Mouse (Mus musculus) limb, embryonic 10.5 days (tissue): ENCODE data around the gene Mfsd1. TPM values are rescaled to one million over a fixed set of nuclear protein-coding genes. Genes with fewer than 3 reads are reported as not detected.
A peak's percentile ranks its signal among the peaks of the same experiment; 100 is the strongest.

Experiments
- DNase-seq: peaks from one replicate; pipeline ENCODE4 v3.0.0-alpha.2; 2017; ENCODE audit warnings: low spot score
- H3K27ac ChIP-seq: fragments of 300-500 bp; sonication (generic); 2 replicates; pipeline ENCODE4 v1.5.1; 2016; ENCODE audit warnings: mild to moderate bottlenecking
- H3K27me3 ChIP-seq: fragments of 300-500 bp; sonication (generic); 2 replicates; pipeline ENCODE4 v1.6.1; 2016; ENCODE audit warnings: low read depth, mild to moderate bottlenecking; ENCODE audit not compliant: poor library complexity, severe bottlenecking
- H3K36me3 ChIP-seq: fragments of 300-500 bp; sonication (generic); 2 replicates; pipeline ENCODE4 v1.6.1; 2016; ENCODE audit warnings: mild to moderate bottlenecking, moderate library complexity
- H3K4me1 ChIP-seq: fragments of 300-500 bp; sonication (generic); 2 replicates; pipeline ENCODE4 v1.6.1; 2016
- H3K4me3 ChIP-seq: fragments of 300-500 bp; sonication (generic); 2 replicates; pipeline ENCODE4 v1.5.1; 2016; ENCODE audit warnings: mild to moderate bottlenecking, moderate library complexity
- H3K9me3 ChIP-seq: fragments of 300-500 bp; sonication (generic); replicated peaks from 2 replicates; pipeline ENCODE4 v1.6.1; 2016; ENCODE audit warnings: mild to moderate bottlenecking
- WGBS: fragments of 180-500 bp; shearing (Covaris S2); methylation state at CpG from one replicate; pipeline ENCODE4 v1.1.7; 2016; 5-methylcytosine and 5-hydroxymethylcytosine counted together
- polyA plus RNA-seq: library from polyadenylated mRNA; unstranded; fragments of >200 nt; fragmentation: Nextera tagmentation; extraction: Ambion mirVana; gene quantifications from 2 replicates; pipeline ENCODE4 v1.2.1, GENCODE M21; 2016

Gene Mfsd1
- 59.7 and 61.5 TPM in 2 replicates for polyA plus RNA-seq

DNA sequence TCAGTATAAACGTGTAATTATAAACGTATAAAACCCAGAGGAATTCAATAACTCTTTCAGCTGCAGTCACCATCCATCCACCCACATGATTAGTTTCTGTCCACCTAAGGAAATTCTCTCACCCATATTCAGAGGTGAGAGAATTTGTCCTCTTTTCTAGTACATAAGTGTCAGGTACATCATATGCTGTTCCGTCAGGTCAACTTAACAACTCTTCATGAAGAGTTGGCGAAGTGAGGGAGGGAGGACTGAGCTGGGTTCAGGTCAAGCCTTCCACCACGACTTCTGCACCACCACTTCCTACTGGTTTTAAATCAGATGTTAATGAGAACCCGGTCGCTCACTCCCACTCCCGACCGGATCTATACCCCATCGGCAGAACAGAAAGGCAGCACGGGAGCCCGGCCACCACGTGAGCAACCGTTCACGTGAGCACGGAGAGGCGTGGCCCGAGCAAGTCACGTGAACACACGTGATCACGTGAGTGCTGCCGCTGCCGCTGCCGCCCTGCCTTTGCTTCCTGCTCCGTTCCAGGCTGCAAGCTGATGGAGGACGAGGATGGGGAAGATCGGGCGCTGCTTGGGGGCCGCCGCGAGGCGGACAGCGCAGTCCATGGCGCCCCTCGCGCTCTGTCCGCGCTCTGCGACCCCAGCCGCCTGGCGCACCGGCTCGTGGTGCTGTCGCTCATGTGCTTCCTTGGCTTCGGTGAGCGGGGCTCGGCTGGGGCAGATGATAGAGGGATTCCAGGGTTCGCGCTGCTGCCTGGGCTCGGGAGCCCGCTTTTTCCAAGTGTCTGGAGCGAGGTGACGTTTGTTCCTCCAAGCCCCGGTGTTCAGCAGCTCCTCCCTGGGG lies at the start of gene Mfsd1:
Mfsd1 (plus strand) TSS at position 469 of the 852 bp plus-strand sequence.
- H3K27ac ChIP-seq = peak within 1 kb of the TSS; percentile 84
- WGBS = 4% methylated on average over 54 of the region's 54 CpGs
- peak within 1 kb of the TSS; percentile 93 for H3K4me3 ChIP-seq
- H3K36me3 ChIP-seq = peaks cover 22% of the 10 kb centered on the region
- no peaks in the 10 kb centered on the region for H3K27me3 ChIP-seq
- peak; percentile 99 for DNase-seq
- H3K9me3 ChIP-seq = no peaks in the 10 kb centered on the region
- peaks cover 10% of the 10 kb centered on the region for H3K4me1 ChIP-seq

DNA sequence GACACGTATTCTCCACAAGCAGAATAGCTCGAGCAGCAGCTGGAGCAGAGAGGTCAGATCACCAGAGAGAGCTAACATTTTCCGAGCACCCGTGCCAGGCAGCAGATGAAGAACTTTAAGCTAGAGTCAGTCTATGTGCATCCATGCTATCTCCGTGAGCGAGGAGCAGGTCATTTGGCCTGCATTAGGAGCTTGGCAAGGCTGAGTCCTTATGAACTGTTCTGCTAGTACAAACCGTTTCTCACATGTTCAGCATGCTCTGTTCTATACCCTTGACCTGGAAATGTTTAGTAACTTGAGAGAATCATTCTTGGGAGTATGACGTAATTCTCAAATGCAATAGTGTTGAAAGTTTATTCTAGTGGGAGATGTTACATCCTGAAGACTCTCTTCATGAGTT lies 38.9 kb upstream of the Mfsd1 start:
- no peak overlapping the region for H3K4me3 ChIP-seq
- no peak overlapping the region for H3K27ac ChIP-seq
- no peaks in the 10 kb centered on the region for H3K27me3 ChIP-seq
- H3K4me1 ChIP-seq = no peaks in the 10 kb centered on the region
- 86% methylated on average over 8 of the region's 8 CpGs for WGBS
- no peaks in the 10 kb centered on the region for H3K9me3 ChIP-seq
- no peaks in the 10 kb centered on the region for H3K36me3 ChIP-seq
- no peak for DNase-seq

GRCm38 (mm10) chr3:67551193-67551592 lies 31.3 kb upstream of the Mfsd1 start:
- 71% methylated on average over 3 of the region's 3 CpGs for WGBS
- H3K9me3 ChIP-seq = no peaks in the 10 kb centered on the region
- H3K4me3 ChIP-seq = no peak overlapping the region
- no peak overlapping the region for H3K27ac ChIP-seq
- no peak for DNase-seq
- no peaks in the 10 kb centered on the region for H3K27me3 ChIP-seq
- H3K36me3 ChIP-seq = no peaks in the 10 kb centered on the region
- no peaks in the 10 kb centered on the region for H3K4me1 ChIP-seq

GRCm38 (mm10) chr3:67553281-67553680 lies 29.3 kb upstream of the Mfsd1 start:
- WGBS = 48% methylated on average over 4 of the region's 4 CpGs
- Histone ChIP-seq H3K4me1 (peaks cover 13% of the 10 kb centered on the region), H3K36me3 (no peaks in the 10 kb centered on the region), H3K27me3 (no peaks in the 10 kb centered on the region), H3K27ac (no peak overlapping the region), H3K9me3 (no peaks in the 10 kb centered on the region), H3K4me3 (no peak overlapping the region)
- DNase-seq = no peak

GRCm38 (mm10) chr3:67553927-67554448 lies 28.6 kb upstream of the Mfsd1 start:
- 85% methylated on average over 5 of the region's 5 CpGs for WGBS
- peaks cover 13% of the 10 kb centered on the region for H3K4me1 ChIP-seq

DNA sequence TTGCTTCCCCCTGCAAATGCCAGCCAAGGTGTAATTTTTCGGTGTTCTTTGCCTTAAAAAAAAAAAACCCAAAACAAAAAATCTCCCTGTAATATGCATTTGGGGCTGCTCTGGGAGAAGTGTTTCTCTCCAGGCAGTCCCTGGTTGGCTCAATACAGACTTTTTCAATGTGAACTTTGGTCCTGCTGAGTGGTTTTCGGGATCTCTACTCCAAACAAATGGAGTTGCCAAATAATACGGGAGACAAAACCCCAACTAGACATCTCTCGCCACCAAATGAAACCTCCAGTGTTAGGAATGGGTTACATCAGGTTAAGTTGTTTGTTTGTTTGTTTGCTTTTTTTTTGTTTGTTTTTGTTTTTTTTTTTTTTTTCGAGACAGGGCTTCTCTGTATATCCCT lies 27.3 kb upstream of the Mfsd1 start:
- 92% methylated on average over 5 of the region's 5 CpGs for WGBS
- no peaks in the 10 kb centered on the region for H3K27me3 ChIP-seq
- H3K9me3 ChIP-seq = no peaks in the 10 kb centered on the region
- no peak overlapping the region for H3K4me3 ChIP-seq
- no peak overlapping the region for H3K27ac ChIP-seq
- no peak for DNase-seq
- peaks cover 13% of the 10 kb centered on the region for H3K4me1 ChIP-seq
- H3K36me3 ChIP-seq = no peaks in the 10 kb centered on the region

More at GRCm38 (mm10) chr3:67553927-67554448, 28.6 kb upstream of the Mfsd1 start:
- H3K9me3 ChIP-seq = no peaks in the 10 kb centered on the region
- no peak for DNase-seq
- no peaks in the 10 kb centered on the region for H3K27me3 ChIP-seq
- no peak overlapping the region for H3K27ac ChIP-seq
- no peak overlapping the region for H3K4me3 ChIP-seq
- H3K36me3 ChIP-seq = no peaks in the 10 kb centered on the region

GRCm38 (mm10) chr3:67557200-67557651 lies 25.3 kb upstream of the Mfsd1 start:
- Histone ChIP-seq H3K9me3 (no peaks in the 10 kb centered on the region), H3K36me3 (no peaks in the 10 kb centered on the region), H3K27me3 (no peaks in the 10 kb centered on the region), H3K27ac (peak overlapping the region; percentile 54; the same call in 1 of the 2 replicates), H3K4me1 (peaks cover 13% of the 10 kb centered on the region), H3K4me3 (0 out of 2 replicates have a peak overlapping the region, but pooled peaks have one; percentile 7)
- WGBS = 43% methylated on average over 14 of the region's 14 CpGs
- peak; percentile 38 for DNase-seq

GRCm38 (mm10) chr3:67557718-67558354 lies 24.7 kb upstream of the Mfsd1 start:
- no peak overlapping the region for H3K4me3 ChIP-seq
- no peak for DNase-seq
- peaks cover 13% of the 10 kb centered on the region for H3K4me1 ChIP-seq
- 84% methylated on average over 14 of the region's 14 CpGs for WGBS
- H3K27ac ChIP-seq = no peak overlapping the region
- H3K9me3 ChIP-seq = no peaks in the 10 kb centered on the region
- H3K36me3 ChIP-seq = no peaks in the 10 kb centered on the region
- no peaks in the 10 kb centered on the region for H3K27me3 ChIP-seq

- 69% methylated on average over 5 of the region's 5 CpGs for WGBS
- Histone ChIP-seq H3K9me3 (no peaks in the 10 kb centered on the region), H3K27me3 (no peaks in the 10 kb centered on the region), H3K36me3 (no peaks in the 10 kb centered on the region), H3K4me3 (no peak overlapping the region), H3K4me1 (no peaks in the 10 kb centered on the region), H3K27ac (no peak overlapping the region)
- no peak for DNase-seq
Measured at GRCm38 (mm10) chr3:67564731-67565357, 17.7 kb upstream of the Mfsd1 start.

DNA sequence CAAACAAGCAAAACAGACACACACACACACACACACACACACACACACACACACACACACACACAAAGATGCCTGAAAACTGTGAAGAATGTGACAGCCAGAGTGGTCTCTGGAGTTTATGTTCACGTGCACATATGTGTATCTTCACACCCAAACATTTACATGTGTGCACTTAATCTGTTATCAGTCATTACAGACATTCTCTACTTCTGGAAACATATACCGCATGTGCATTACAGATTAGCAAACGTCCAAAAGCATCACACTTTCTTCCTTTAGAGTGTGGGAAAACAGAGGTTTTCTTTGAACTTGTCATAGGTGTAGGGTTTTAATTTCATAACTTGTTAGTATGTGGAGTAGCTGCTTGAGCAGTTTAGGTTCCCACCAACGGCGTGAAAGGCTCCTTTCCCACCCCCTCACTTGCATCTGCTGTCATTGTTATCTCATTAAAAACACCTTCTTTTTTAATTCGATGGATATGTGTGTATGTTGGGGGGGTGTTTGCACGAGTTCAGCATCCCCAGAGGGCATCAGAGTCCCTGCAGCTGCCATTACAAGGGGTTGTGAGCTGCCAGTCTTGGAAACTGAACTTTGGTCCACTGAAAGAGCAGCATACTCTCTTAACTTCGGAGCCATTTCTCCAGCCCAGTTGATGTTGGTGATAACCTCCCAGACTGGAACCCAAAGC lies 16.9 kb upstream of the Mfsd1 start:
- no peaks in the 10 kb centered on the region for H3K4me1 ChIP-seq
- no peak overlapping the region for H3K4me3 ChIP-seq
- 81% methylated on average over 8 of the region's 8 CpGs for WGBS
- peaks cover 3% of the 10 kb centered on the region; the same call in 1 of the 2 replicates for H3K27me3 ChIP-seq
- no peaks in the 10 kb centered on the region for H3K36me3 ChIP-seq
- DNase-seq = no peak
- H3K9me3 ChIP-seq = no peaks in the 10 kb centered on the region
- H3K27ac ChIP-seq = no peak overlapping the region

DNA sequence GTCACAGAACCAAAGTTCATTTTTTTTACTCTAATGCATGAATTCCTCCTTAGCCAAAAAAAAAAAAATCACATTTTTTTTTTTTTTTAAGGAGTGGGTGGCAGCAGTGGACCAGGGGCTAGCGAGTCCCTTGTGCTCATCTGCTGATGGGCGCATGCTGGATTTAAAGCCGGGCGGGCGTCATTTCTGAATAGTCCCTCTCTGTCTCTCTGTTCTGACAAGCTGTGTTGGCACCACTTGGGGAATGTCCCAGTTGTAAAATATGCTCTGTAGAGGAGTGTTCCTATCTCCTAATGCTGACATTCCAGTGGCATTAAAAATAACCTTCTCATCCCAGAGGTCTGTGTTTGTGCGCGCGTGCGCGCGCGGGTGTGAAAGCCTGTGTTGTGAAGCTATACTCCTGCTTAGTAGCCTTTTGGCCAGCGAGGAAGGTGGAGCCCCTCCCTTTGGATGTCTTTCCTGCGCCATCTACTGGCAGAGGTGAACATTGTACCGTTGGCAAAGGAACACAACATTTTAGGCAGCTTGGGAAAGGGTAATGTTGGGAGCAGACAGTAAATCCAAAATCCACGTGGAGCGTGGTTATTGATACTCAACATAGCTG lies 14.4 kb upstream of the Mfsd1 start:
- H3K4me3 ChIP-seq = no peak overlapping the region

GRCm38 (mm10) chr3:67572918-67573317 lies 9.6 kb upstream of the Mfsd1 start:
- peaks cover 12% of the 10 kb centered on the region; the same call in 1 of the 2 replicates for H3K27me3 ChIP-seq
- H3K9me3 ChIP-seq = no peaks in the 10 kb centered on the region
- WGBS = 66% methylated on average over 4 of the region's 4 CpGs
- peak; percentile 43 for DNase-seq
- no peak overlapping the region for H3K4me3 ChIP-seq
- no peaks in the 10 kb centered on the region for H3K36me3 ChIP-seq
- H3K4me1 ChIP-seq = no peaks in the 10 kb centered on the region
- no peak overlapping the region for H3K27ac ChIP-seq

More for the DNA sequence above, 14.4 kb upstream of the Mfsd1 start:
- DNase-seq = peak; percentile 77
- Histone ChIP-seq H3K9me3 (no peaks in the 10 kb centered on the region), H3K27ac (no peak overlapping the region), H3K4me1 (no peaks in the 10 kb centered on the region), H3K36me3 (no peaks in the 10 kb centered on the region), H3K27me3 (peaks cover 12% of the 10 kb centered on the region; the same call in 1 of the 2 replicates)
- 33% methylated on average over 17 of the region's 17 CpGs for WGBS
